Mouse (Mus musculus) heart, adult 2 months (tissue): ENCODE measurements around the gene Cdc42ep5.
"Not testable (repeated sequence)": the region's sequence is repeated elsewhere in the genome, so short reads cannot be mapped to it uniquely, and the experiment has no call there.

Source experiments
- CTCF ChIP-seq: fragments of 200-600 bp; IDR thresholded peaks from 2 replicates; pipeline ENCODE4 v1.8.1; 2022; ENCODE audit warnings: antibody characterized with exemption, mild to moderate bottlenecking, moderate library complexity
- POLR2A ChIP-seq: fragments of 200-500 bp; IDR thresholded peaks from 2 replicates; pipeline ENCODE4 v1.6.1; 2011; ENCODE audit warnings: mild to moderate bottlenecking, low read depth, low read length, control low read depth; ENCODE audit not compliant: insufficient read depth

- TF ChIP-seq POLR2A, CTCF: not testable (repeated sequence)
Measured at GRCm38 (mm10) chr7:4213436-4213835, 48.8 kb upstream of the Cdc42ep5 start.
